Mouse (Mus musculus) urinary bladder, postnatal 10 days (tissue): ENCODE measurements around the gene Tm9sf3.

Experiments
- DNase-seq: peaks from one replicate; pipeline ENCODE4 v3.0.0; 2022; ENCODE audit warnings: low spot score

The Tm9sf3 gene

GRCm38 (mm10) chr19:41176881-41177280 is 86.9 kb downstream of the Tm9sf3 start:
- no peak for DNase-seq

DNA sequence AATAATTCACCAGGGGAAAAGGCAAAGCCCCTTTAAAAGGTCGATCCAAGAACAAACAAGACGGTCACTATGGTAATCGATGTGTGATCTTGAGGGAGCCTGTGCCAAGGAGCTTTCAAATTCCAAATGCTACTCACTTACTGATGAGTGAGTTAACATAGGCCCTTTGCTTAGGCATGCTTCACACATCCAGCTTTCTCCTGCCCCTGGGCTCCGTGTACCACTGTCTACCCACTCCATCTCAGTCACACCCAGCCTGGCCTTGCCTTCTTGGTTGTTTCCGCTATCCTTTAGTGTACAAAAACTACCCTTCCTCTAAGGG is 97.9 kb downstream of the Tm9sf3 start:
- no peak for DNase-seq

DNA sequence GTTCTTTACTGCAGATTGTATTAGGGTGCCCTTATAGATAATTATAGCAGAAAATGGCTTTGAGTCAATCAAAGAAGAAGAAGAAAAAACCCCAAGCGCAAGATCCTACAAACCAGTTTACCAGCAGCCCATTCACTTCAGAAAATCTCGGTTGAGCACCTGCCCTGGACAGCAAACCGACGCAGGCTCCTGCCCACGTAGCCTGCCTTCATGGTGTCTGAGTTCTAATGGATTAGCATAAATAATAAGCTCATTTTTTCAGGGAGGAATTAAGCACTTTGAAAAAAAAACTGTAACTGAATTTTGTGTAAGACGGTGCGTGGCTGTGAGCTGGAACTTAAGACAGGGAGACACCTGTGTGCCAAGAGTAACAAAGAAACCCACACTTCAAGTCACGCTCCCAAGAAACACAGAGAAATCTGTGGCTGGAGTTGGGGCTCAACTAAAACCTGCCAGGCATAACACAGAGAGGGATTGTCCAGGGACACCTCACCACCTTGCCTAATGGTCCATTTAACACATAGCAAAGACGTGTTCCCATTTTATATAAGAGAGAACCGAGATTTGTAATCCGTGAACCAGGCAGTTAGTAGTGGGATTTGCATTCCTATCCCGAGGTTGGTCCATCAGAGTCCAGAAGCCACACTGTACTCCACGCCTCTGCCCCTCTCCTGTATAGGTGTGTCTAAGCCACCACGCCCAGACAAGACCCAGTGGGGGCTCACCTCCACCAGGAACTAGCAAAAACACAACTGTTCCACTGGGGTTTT is 98.5 kb downstream of the Tm9sf3 start:
- no peak for DNase-seq

DNA sequence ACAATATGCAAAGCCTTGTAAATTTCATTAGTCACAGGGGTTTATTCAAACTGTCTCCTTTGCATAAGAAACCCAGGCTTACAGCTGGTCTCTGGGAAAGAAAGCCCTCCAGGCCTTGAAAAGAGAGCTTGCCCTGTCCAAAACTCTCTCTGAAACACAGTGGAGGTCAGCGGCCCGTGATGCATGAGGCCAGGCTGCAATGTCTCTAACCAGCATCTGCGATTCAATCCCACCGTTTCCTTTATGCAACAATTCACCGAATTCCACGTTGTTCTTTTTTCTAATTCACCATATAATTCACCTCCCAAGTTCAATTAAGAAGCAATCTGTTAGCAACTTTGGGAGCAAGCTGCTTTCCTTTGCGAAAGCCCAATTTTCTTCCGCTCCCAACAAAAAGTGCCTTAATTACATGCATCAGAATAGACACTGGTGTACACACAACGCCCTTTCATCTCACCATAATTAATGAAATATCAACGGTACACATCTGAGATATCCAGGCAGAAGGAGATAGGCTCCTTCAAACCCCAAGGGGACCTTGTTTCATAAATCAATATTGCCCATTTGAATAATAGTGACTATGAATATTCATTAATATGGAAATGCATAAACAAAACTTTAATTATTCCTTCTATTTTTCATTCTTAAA is 99.2 kb downstream of the Tm9sf3 start:
- no peak for DNase-seq
